Mouse (Mus musculus) embryonic fibroblast, embryonic 13.5 days (primary cell): Measurements from ENCODE around the gene Gm49394.

Experiments
- CTCF ChIP-seq: IDR thresholded peaks from 2 replicates; pipeline ENCODE4 v1.5.1; 2011; ENCODE audit warnings: mild to moderate bottlenecking, control low read depth, low read length, moderate library complexity, borderline replicate concordance; ENCODE audit not compliant: insufficient read depth
- POLR2A ChIP-seq: IDR thresholded peaks from 2 replicates; pipeline ENCODE4 v1.6.1; 2011; ENCODE audit warnings: low read depth, mild to moderate bottlenecking, control low read depth, low read length, moderate library complexity

DNA sequence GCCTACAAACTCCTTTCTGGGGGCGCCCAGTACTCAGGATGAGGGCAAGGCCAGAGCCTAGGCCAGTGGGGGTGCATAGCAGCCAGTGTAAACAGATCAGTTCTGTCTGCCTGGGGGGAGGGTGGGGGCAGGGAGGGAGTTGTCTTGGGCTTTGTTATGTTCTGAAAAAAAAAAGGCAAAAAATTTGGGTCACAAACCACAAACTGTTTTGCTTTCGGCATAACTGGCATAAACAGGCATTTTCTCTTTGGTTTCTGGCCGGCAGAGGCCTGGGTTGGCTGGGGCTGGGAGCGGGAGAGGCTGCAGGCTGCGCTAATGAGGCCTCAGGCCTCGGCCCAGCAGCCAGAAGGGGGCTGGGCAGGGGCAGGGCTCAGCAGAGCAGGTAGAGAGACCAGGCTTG, 23.1 kb downstream of the Gm49394 start:
- TF ChIP-seq CTCF (no peak), POLR2A (no peak)
